Mouse (Mus musculus): ENCODE measurements around the gene Slc35b2.

The Slc35b2 gene

DNA sequence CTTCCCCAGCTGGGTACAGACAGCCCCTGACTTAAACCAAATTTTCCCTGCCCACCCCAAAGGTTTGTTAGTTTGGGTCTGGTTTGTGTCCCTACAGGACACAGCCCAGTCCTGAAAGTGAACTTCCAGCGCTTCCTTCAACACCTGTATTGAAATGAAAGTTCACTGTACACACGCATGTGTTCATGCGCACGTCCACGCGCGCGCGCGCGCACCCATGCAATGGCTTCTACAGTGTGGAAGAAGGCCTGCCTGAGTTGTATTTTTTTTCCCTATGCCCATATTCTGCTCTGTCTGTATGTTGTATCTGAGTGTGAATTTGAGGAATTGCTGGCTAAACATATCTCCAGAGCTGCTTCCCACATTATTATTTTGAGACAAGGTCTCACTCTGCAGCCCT, 1.4 kb downstream of the Slc35b2 start:
- DNase-seq (ENCODE audit: low spot score) = no peak

DNA sequence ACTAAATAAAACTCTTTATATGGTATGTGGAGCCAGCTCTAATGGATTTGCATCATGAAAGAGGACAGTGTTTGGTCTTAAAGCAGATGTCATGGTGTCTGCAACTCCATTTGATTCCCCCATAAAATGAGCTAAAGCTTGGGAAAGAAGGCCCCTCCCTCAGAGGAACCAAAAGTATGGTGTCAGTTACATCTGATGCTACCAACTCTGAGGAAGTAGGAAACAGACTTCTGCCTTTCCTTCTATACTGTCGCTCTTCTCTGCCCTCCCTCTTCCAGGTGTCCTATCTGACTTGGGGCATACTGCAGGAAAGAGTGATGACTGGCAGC, 2.3 kb downstream of the Slc35b2 start:
- DNase-seq (ENCODE audit: low spot score) = no peak

DNA sequence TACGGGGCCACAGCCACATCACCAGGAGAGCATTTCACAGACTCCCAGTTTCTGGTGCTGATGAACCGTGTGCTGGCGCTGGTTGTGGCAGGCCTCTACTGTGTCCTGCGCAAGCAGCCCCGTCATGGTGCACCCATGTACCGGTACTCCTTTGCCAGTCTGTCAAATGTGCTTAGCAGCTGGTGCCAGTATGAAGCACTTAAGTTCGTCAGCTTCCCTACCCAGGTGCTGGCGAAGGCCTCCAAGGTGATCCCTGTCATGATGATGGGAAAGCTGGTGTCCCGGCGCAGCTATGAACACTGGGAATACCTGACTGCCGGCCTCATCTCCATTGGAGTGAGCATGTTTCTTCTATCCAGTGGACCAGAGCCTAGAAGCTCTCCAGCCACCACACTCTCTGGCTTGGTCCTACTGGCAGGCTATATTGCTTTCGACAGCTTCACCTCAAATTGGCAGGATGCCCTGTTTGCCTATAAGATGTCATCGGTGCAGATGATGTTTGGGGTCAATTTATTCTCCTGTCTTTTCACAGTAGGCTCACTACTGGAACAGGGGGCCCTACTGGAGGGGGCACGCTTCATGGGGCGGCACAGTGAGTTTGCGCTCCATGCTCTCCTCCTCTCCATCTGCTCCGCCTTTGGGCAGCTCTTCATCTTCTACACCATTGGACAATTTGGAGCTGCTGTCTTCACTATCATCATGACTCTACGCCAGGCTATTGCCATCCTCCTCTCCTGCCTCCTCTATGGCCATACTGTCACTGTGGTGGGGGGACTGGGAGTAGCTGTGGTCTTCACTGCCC, 2.9 kb downstream of the Slc35b2 start:
- DNase-seq (ENCODE audit: low spot score) = no peak

- no peak for DNase-seq (ENCODE audit: low spot score)
Measured at GRCm38 (mm10) chr17:45567162-45567601, 3.5 kb downstream of the Slc35b2 start.

GRCm38 (mm10) chr17:45568990-45569389, 5.3 kb downstream of the Slc35b2 start:
- DNase-seq (ENCODE audit: low spot score) = no peak

DNA sequence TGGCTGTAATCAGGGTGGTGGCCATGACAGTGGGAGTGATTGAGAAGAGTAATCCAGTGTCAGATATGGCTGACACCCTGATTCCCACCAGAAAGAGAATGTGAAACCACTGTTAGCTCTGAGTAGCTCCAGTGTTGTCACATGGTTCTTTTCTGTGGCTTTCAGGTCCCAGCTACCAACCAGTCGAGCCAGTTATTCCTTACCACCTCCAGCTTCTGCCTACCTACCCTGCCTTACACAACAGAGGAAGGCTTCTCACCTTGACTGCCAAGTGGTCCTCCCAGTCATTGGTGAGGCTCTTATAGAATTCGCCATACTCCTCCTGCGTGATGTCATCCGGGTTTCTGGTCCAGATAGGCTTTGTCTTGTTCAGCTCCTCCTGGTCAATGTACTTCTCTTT, 6.3 kb downstream of the Slc35b2 start:
- DNase-seq (ENCODE audit: low spot score) = no peak

- DNase-seq (ENCODE audit: low spot score) = peak; percentile 72
Measured at GRCm38 (mm10) chr17:45572103-45573086, 8.7 kb downstream of the Slc35b2 start.

DNA sequence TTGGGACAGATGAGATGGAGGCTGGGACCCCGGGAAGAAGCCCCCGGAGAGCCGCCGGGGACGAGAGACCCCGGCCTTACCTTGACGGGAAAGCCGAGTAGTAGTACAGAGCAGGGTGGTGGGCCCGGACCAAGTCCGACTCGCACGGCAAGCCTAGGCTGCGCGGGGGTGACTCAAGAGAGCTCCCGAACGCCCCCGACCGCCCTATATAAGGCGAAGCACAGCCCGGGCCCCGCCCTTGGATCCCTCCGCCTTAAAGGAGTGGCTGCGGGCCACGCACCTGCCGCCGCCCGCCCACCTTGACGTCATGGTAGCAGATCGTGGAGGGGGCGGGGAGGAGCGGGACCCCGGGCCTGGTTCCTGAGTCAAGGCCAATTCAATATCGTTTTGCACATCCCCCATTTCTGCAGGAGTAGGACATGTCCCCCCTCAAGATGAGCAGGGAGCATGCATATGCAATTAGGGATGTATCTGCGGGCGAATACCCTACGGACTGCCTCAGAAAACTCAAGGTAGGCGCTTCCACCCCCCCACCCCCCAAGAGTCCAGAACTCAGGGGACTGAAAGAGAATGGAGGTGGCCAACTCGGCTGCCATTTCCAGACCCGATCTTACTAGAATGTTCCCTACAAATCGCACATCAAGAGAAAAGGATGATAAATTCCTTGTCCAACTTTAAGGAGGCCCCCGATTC, 9.6 kb downstream of the Slc35b2 start, which contains the start of gene Hsp90ab1:
Gene Hsp90ab1, minus strand, starts transcription at position 185 of the 693 bp plus-strand sequence.
- DNase-seq (ENCODE audit: low spot score) = peak; percentile 97

GRCm38 (mm10) chr17:45573780-45574123, 10.1 kb downstream of the Slc35b2 start:
- peak; percentile 95 for DNase-seq (ENCODE audit: low spot score)

DNA sequence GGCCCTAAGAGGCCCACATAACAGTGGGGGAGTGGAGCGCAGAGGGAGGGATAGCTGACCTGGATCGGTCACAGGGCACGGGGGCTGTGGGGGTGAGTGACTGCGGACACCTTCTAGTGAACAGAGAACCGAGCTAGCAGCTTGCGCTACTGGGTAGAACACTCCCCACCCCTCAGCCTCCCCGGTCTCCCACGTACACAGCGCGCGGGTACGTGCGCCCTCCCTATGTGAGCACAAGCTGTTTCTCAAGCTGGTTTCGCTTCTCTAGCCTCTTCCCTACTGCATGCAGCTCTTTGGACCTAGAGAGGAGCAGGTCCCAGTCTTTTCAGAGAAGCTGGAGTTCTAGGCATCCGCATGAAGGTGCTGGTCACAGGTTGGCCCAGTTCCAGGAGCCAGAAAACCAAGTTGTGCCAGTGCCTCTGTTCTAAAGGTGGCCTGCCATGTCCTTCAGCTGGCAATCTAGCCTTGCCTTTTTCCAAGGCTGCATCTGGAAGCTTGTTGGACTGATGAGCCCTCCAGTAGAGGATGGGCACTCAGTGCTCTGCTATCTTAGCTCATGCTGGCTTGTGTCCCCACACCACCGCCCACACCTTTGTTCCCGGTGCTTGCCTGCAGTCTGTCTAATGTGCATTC, 10.6 kb downstream of the Slc35b2 start:
- peak; percentile 70 for DNase-seq (ENCODE audit: low spot score)

DNA sequence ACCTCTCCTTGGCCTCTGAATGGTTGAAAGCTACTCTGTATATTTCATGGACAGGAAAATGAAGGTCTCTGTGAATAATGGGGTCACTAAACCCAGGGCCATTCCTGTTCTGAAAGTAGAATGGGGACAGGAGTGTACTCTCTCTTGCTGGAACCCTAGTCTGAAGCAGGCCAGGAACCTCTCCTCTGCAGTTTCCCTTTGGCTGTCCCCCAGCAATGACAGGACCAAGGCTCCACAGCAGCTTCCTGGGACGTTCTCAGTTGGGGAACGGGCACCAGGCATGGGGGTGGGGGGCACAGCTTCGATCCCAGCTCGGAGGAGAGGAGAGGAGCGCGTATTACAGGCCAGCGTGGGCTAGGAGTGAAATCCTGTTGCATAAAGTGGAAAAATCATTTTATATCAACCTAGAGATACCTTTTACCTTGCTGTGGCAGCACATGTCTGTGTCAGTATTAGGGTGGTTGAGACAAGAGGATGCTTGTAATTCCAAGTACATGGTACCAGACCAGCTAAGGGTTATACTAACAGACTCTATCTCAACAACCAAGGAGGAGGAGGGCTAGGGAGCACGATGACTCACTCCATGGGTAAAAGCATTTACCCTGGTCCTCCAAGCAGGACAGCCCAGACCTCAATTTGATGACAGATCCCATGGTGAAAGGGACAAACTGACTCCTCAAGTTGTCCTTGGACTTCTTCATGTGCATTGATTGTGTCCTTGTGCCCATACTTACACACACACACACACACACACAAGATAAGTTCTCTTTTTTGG, 11.6 kb downstream of the Slc35b2 start:
- no peak for DNase-seq (ENCODE audit: low spot score)

DNA sequence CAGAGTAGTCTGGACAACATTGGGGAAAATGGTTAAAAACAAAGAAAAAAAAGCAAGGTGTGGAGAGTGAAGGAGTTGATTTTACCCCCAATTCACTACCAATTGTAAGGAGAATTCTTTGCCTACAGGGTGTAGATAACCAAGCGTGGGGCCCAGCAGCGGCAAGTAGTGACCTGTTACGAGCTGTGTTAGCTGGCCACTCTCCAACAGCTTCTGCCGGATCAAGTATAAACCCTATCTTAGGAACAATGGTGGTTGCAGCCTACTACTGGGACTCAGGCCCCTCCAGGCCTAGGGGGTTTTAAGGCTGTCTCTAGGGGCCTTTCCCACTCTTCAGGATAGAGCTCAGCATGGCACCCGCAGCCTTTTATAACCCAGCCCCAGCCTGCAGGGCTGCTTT, 14.6 kb downstream of the Slc35b2 start:
- no peak for DNase-seq (ENCODE audit: low spot score)

DNA sequence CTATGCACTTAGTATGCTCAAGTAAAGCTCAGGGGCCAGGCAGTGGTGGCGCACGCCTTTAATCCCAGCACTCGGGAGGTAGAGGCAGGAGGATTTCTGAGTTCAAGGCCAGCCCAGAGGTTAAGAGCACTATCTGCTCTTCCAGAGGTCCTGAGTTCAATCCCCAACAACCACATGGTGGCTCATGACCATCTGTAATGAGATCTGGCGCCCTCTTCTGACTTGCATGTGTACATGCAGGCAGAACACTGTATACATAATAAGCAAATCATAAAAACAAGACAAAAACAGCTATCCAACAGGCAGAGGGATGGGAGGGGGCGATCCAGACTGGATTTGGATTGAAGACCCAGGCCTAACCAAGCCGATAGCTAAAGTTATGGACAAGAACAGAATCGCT, 15.2 kb downstream of the Slc35b2 start:
- DNase-seq (ENCODE audit: low spot score) = no peak

DNA sequence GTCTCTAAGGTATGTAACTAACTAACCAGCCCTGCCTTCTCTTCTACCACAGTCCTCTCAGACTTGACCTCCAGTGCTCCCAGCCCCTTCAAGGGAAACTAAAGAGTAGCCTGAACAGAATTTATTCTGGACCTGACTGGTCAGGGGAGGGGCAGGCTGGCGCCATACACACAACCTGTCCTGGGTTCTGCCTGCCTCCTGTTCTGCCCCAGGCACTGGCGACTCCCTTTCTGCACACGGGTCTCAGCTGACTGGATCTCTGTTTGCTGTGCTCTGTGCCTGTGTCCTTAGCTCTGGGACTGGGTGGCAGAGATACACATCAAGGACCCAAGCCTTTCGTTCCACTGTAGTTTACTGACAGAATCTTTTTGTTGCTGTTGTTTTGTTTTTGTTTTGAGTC, 15.9 kb downstream of the Slc35b2 start:
- DNase-seq (ENCODE audit: low spot score) = no peak

- no peak for DNase-seq (ENCODE audit: low spot score)
Measured at GRCm38 (mm10) chr17:45580958-45581477, 17.3 kb downstream of the Slc35b2 start.

- no peak for DNase-seq (ENCODE audit: low spot score)
Measured at GRCm38 (mm10) chr17:45581567-45581983, 17.9 kb downstream of the Slc35b2 start.

DNA sequence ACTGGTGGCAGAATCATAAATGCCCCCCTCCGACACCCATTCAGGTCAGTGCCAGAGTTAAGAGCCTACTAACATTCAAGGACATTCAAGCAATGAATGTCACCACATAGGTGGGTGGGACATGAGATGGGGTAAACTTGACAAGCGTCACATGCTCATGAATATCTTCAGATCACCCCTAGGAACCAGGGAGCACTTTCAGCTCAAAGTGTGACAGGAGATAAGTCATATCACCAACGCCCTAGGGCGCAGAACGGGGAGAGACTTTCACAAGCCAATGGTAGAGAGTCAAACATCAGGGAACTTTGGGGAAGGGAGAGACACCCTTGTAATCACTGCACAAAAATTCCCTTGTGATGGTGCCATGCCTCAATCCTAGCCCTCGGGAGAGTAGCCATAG, 18.5 kb downstream of the Slc35b2 start:
- no peak for DNase-seq (ENCODE audit: low spot score)

DNA sequence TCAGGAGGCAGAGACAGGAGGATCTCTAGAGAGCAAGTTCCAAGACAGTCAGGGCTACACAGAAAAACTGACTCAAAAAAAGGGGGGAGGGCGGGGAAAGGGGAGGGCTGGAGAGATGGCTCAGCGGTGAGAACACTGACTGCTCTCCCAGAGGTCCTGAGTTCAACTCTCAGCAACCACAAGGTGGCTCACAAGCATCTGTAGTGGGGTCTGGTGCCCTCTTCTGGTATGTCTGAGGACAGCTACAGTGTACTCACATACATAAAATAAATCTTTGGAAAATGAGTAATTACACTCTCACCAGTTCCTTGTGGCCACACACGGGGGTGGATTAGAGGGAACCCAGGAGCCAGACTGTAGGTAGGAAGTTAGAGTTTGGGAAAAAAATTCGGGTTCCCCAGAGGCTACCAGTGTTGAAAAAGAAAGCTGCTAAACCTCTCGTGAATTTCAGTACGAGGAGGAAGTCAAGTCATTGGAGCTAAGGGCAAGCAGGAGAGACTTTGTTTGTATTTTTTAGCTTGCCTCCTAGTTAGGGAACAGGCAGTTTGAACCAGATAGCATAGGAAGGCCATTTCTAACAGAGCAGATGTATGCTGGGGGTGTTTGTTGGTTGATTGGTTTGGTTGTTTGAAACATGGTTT, 19.2 kb downstream of the Slc35b2 start:
- DNase-seq (ENCODE audit: low spot score) = no peak

DNA sequence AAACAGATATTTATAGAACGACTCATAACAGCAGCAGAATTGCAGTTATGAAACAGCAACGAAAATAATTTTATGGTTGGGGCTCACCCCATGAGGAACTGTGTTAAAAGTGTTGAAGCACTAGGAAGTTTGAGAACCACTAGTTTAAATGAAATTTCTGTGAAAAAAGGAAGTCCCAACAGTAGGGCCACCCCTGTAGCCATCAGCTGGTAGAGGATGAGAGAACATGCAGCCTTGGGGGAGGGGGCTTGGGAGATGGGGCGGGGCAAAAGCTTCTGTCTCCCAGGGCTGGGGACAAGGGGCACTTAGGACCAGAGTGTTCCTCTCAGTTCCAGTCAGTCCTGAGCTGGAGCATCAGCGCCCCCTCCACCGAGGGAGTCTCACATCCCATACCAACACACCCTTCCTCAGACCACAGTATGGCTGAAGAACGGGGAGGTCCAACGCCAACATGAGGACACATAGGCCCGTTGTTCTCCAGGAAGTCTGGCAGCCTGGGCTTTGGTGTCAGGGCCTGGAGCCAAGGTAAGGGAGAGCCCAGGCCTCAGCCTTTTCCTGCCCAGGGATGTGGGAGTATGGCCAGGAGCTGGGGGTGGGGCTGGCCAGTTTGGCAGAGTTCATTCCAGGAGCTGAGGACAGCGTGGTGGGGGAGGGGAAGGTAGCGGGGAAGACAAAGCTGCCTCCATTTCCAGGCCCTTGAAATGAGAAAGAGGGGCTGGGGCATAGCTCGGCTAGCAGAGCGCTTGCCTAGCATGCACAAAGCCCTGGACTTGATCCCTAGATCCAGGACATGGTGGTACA, 20.6 kb downstream of the Slc35b2 start:
- peak; percentile 80 for DNase-seq (ENCODE audit: low spot score)

Data from ovary, adult 18-20 months (tissue).